Mouse (Mus musculus) cerebellum, adult (tissue): ENCODE results near the gene Ipcef1.

Experiments used
- ATAC-seq: cut with Nextera tagmentation; 2 replicates; pipeline ENCODE4 v1.9.2; 2017; ENCODE audit warnings: mild to moderate bottlenecking, moderate library complexity, mixed read lengths; ENCODE audit not compliant: insufficient number of reproducible peaks, low FRiP score, low TSS enrichment

Ipcef1 gene

DNA sequence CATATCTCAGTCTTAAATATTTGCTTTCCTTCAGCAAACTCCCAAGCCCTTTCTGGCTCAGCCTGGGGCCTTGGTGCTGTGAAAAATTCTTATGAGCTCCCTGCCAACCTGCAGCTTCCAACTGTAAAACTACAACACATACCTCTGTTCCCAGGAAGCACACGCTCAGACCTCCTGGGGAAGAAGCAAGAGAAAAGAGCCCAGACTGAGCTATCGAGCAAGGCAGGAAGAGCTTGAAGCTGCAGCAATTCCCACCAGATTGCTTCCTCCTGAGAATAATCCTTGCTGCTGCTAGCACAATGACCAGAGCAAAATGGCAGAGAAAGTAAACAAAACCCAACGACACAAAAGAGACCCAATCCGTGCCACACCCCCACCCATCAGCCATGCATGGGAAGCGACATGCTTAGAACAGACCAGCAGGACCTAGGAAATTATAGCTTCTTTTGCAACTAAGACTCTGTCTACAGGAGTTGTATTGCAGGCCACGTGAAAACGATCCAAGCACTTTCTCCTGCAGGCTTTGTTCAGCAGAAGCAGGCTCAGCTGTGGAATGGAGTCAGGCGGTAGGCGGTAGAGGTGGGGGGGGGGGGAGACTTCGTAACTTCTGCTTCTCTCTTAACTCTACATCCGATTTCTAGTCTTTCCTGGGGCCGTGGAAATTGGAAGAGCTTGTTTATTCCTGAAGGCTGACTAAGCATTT, at the start of gene Ipcef1:
Gene Ipcef1 (minus strand): TSS at position 164 of the 703 bp plus-strand sequence.
- ATAC-seq = no peak

DNA sequence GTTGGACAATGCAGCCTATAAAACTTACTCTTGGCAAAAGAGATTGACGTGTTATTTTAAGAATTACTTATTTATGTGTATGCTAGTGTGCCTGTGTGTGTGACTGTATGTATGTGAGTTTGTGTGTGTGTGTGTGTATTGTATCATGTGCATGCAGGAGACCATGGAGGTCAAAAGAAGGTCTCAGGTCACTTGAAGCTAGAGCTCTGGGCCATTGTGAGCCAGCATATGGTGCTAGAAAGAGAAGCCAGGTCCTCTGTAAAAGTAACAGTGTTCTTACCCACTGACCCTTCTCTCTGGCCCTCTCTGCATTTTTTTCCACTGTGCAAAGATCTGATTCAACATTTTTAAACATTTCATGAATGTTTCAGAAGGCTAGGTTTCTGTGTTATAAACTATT, 25.7 kb upstream of the Ipcef1 start:
- no peak for ATAC-seq

DNA sequence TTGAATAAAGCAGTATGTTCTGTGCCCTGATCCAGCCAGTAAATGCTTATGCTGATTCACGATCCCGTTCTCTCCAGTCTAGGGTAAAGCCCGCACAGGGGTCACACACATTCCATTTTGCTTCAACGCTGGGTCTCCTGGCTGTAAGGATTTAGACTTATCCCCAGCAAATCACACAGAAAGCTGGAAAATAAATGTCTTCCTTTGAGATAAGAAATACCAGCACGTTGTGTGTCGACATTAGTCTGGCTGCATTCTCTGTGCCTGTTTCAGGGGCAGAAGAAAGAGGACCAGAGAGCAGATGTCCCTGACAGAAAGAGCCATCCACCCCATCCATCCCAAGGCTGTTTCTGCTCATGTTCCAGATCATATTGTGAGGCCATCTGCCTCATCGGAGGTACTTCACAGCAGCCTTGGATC, 25.1 kb upstream of the Ipcef1 start:
- peak; percentile 90 for ATAC-seq

DNA sequence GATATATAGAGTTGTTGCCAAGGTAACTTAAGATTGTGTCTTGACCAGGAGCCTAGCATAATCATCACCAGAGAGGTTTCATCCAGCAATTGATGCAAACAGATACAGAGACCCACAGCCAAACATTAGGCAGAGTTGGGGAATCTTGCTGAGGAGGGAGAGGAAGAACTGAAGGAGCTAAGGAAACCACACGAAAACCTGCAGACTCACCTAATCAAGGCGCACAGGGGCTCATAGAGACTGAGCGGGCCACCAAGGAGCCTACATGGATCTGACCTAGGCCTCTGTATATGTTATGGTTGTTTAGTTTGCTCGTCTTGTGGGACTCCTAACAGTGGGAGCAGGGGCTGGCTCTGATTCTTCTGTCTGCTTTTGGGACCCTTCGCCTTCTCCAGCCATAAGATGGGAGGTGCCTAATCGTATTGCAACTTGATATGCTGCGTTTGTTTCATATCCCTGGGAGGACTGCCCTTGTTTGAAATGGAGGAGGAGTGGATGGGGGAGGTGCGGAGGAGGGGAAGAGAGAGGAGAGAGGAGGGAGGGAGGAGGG, 24.5 kb upstream of the Ipcef1 start:
- ATAC-seq = peak; percentile 46; the same call in 1 of the 2 replicates

DNA sequence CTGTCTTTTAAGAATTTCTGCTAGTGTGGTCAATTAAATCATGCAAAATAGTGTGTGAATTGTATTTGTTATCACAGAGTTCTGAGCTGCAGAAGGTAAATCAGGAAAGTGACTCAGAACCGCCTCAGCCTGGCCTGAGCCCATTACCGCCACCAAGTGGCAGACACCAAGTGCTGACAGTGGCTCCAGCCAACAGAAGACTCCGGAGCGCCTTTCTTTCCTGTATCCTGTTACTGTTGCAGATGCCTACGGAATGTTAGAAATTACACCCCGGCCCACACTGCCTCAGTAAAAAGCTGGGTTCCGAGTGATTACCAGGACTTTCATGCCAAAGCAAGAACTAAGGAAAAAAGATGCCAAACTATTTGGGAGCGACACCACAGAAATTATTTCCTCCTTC, 23.9 kb upstream of the Ipcef1 start:
- peak; percentile 80 for ATAC-seq

DNA sequence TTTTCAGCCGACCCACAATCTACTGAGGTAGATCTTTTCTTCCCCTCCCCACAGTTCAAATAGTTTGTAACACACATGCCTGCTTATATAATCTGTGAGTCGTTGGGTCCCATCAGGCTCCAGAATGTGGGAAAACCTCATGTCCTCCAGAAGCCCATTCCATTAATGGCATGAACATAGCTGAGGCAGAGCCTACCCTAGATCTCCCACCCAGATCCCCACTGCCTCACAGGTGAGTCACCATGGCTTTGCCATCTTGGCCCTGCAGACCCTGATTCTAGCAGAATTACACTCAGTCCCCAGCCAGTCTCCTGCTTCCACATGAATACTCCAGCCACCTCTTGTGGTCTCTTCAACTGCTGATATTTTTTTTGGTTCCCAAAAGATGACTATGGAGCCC, 23.4 kb upstream of the Ipcef1 start:
- ATAC-seq = no peak

DNA sequence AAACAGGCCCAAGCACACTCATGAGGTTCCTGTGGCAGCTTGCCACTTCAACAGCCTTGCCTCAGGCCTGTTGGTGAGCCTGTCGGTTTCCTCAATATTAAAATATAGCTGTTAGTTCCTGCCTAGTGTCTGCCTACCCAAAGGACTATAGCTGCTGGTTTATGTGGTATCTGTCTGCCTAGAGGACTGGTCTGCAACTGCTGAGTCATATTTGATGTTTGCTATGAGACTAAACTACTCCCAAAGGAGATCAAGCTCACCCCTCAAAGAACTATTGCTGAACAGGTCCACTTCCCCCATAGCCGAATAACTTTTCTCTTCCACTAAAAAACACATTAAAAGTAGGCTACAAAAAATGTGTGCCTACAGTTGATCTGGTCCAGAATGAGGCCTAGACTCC, 22.0 kb upstream of the Ipcef1 start:
- no peak for ATAC-seq

DNA sequence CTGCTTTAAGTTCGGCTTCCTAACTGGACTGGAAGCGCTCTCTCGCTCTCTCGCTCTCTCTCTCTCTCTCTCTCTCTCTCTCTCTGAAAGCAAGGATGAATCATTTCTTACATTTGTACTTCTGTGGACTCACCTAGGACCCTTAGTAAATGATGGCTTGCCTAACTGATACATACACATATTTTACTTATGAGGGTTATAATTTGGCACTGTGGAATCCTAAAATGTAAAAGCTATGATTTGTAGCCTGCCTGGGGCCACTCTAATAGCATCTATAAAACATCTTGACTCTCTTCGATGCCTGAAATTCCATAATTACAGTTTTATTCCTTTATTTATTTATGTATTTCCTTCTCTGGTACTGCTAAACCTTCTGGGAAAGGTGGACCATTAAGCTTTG, 18.6 kb upstream of the Ipcef1 start:
- no peak for ATAC-seq

DNA sequence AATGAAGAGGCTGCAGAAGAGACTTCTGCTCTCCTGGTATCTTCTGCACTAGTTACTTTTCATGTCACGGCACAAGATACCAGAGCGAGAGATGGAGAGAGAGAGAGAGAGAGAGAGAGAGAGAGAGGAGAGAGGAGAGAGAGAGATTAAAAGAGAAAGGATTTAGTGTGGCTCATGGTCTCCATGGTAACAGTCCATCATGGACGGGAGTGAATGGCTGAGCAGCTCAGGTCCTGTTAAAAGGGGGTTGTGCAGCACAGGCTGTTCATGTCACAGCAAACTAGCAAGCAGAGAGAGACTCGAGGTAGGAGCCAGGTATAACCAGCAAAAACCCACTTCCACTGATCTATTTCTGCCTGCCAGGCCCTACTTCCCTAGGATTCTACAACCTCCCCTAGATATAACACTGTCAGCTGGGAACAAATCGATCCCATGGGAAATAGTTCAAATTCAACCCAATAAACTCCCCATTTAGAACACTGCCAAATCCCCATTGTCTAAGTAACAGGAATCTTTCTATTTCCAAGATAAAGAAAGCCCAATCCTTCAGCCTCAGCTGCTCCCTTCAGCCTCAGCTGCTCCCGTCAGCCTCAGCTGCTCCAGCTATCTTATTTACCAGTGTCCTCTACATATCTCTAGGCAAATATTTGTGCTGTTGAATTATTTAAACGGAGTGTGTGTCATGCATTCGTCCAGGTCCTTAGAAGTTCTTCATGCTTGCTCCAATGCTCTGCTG, 18.0 kb upstream of the Ipcef1 start:
- no peak for ATAC-seq

DNA sequence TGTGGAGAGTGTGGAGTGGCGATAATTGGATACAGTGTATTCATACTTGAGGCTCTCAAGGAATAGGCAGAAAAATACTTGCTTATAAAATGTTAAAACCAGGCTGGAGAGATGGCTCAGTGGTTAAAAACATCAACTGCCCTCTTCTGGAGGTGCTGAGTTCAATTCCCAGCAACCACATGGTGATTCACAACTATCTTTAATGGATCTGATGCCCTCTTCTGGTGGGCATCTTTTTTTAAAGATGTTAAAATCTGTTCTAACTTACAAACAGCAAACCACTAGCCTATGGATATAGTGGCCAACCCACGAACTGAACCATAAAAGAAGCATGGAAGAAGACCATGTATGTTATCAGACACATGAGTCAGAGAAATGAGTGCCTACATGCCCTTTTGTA, 16.8 kb upstream of the Ipcef1 start:
- ATAC-seq = no peak

DNA sequence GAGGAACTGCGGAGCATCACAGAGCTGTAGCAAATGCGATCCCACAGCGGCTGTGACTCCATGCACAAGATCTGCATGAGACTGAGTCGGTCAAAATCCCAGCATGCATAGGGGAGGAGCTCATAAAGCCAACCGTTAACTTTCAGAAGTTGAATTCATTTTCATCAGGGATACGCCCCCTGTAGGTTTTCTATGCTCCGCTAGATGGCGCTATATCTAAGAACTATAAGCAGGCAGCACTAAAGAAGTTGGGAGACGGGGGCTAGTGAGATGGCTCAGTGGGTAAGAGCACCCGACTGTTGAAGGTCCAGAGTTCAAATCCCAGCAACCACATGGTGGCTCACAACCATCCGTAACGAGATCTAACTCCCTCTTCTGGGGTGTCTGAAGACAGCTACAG, 16.3 kb upstream of the Ipcef1 start:
- ATAC-seq = no peak

DNA sequence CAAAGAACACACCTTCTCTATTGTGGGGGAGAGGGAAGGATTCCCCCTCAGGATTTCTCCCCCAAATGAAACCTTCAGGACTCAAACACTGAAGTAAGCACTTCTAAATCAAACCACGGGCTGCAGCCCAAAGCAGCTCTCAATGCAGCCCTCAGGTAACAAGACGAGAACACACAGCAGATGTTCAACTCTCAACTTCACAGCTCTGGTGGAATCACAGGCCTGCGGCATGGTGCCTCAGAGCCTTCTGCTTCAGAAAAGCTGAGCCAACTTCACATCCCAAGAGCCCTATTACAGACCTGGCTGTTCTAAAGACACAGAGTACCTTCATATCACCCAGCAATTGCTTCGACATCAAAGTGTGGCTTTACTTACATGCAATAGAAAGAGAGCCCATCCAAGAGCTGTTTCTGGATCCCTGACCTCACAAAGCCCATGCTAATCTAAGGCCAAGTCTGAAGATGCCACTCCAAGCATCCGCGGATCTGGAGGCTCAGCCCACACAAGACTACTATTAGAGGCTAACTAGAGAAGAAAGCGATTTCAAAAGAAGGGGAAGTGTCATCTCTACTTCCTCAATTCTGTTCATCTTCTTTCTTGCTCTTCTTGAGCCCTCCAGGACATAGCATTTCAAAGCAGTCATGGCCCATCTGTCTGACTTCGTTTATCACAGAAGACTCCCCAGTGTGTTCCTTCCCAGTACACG, 11.6 kb upstream of the Ipcef1 start:
- no peak for ATAC-seq

DNA sequence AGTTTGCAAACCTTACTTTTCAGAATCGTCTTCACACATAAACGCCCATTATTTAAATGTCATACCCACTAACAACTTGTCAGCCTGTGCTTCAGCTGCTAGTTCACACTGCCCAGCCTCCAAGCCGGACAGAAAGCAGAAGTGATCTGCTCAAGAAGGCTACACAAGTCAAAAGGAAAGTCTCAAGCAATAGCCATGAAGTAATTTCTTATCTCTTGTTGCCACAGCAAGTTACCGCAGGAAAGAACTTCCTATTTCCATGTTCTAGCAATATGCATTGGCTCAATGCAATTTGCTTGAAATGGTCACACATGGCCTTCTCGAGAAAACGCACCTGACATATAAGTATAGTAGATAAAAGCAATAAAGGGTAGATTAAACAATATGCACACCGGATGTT, 10.7 kb upstream of the Ipcef1 start:
- no peak for ATAC-seq

DNA sequence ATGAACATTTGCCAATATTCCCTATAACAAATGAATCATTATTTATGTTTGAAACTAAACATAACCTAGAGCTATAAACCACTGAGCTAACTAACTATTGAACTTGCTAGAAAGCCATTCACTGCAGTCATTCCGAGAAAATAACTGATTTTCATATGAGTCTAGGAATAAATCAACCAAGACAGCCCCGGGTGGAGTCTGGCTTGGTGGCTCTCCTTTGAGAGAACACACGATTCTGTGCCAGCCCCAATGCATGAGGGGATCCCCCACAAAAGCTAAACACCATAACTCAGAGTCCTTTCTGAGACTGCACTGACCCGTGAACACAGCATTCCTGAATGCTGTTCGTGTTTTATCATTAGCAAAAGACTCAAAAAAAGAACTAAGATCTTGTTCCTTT, 8.0 kb upstream of the Ipcef1 start:
- ATAC-seq = no peak

DNA sequence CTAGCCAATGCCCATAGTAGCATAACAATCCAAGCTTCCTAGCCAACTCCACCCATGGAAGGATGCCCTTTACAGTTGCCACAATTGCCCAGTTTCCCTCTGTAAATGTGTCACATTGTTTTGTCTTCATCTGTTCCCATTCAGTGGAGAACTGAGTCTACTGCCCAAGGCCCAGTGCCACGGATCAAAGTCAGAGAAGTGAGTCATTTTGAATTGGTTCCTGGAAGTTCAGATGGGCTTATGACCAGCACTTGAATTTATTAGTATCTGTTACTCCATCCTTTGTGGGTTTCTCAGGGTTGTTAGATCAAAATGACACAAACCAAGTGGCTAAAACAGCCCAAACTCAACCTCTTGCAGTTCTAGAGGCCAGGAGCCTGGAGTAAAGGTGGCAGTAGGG, 5.3 kb upstream of the Ipcef1 start:
- no peak for ATAC-seq

DNA sequence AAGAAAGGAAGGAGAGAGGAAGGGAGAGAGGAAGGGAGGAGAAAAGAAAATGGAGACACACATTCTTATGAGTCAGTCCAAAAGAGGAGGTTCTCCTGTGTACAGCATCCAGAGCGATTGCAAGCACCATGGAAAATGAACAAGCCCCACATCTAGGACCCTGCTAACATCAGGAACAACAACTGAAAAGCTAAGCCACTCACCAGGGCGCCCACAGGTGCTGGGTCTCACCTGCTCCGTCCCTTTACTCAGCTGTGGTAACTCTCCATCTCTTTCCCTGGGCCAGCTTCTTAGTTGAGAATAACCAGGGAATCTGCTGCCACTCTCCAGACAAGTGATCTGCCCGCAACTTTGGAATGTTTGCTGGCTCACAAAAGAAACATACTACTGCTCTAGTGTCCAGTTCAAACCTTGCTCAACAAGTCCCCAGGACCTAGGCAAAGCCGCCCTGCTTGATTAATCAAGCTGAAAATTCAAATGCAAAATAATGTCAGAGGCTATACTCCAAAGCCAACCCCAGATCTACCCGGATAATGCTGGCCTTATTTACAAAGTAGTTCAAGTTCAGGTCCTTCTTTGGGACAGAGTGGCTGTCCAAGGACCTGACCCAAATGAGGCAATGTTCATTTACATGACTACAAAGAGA, 2.4 kb upstream of the Ipcef1 start:
- no peak for ATAC-seq

DNA sequence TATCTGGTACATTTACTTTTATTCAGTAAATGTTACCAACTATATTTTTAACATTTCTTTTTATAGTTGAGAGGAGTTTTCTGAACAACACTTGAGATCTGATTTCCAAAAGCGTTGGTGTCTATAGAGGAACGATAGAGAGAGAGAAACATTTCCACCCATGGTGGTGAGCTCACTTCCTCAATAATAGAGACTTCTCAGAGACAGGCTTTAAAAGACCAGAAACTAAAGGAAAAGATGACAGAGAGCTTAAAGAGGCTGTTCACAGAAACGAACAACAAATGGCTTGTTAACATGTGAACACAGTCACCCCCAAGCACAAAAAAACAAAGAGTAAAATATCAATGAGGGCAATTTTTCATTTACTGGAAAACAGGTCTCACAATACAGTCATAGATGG, 2.4 kb downstream of the Ipcef1 start:
- no peak for ATAC-seq

DNA sequence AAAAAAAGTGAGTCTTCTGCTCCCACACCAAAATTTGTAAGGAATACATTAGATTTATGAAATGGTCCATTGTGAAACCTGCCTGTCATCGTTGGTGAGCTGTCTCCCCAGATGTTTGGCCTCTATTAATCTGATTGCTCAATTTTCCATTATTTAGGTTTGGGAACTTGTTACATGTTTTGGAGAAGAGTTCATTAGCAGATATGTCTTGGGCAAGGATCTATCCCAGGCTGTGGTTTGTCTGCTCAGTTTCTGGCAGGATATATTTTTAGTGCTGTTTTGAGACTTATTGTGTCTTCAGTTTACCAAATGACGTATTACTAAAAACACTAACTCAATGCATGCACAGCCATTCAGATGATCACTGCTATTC, 4.4 kb downstream of the Ipcef1 start:
- ATAC-seq = no peak

DNA sequence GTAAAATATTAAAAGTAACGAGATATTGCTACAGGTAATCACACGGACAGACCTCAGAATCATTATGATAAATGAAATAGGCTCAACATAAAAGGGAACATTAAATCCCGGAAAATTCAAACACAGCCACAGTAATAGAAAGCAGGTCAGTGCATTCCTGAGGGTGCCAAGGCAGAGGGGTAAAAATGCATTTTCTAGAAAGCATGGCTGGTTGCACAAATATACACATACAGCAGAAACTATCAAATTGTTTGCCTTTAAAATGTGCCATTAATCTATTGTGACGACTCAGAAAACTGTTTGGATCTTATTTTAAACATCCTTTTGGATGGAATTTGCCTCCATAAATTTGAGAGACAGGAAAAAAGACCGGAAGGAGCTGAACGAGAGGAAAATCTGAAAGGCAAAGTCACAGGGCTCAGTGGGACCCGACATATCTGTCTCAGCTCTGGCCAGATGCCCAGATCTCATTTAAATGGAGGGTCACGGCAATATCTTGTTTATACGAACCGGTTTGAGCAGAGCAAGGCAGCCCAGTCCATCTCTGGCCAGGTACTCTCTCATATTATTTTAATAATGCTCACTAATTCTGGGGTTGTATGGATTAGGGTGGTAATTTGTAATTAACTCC, 4.9 kb downstream of the Ipcef1 start:
- ATAC-seq = no peak

DNA sequence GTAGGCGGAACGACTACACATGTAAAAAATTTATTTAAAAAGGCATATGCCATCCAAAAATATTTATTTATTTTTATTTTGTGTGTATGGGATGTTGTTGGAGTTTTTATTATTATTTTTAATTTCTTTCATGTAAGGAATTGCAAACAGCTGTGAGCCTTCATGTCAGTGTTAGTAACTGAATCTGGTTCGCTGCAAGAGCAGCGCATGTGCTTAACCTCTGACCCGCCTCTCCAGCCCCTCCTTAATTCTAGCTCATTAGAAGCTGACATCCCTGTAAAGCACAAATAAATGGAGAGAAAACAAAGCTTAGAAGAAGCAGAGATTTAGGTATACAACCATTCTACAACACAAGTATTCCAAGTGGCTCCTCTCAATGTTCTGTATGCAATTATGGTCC, 8.4 kb downstream of the Ipcef1 start:
- ATAC-seq = no peak
